Mouse (Mus musculus) embryonic fibroblast, embryonic 13.5 days (primary cell): Measurements from ENCODE around the gene Kcnip2.

Experiments used
- CTCF ChIP-seq: IDR thresholded peaks from 2 replicates; pipeline ENCODE4 v1.5.1; 2011; ENCODE audit warnings: mild to moderate bottlenecking, control low read depth, low read length, moderate library complexity, borderline replicate concordance; ENCODE audit not compliant: insufficient read depth
- POLR2A ChIP-seq: IDR thresholded peaks from 2 replicates; pipeline ENCODE4 v1.6.1; 2011; ENCODE audit warnings: low read depth, mild to moderate bottlenecking, control low read depth, low read length, moderate library complexity

GRCm38 (mm10) chr19:45771501-45771900 is 44.4 kb downstream of the Kcnip2 start:
- TF ChIP-seq POLR2A: no peak
- TF ChIP-seq CTCF: no peak
